Mouse (Mus musculus): ENCODE measurements at regions not wholly inside any gene's neighbourhood (a gene's known extent, or its start where the extent isn't known, plus 50 kb on each side); places are given as distances from the start of the nearest gene placed in this dataset.

DNA sequence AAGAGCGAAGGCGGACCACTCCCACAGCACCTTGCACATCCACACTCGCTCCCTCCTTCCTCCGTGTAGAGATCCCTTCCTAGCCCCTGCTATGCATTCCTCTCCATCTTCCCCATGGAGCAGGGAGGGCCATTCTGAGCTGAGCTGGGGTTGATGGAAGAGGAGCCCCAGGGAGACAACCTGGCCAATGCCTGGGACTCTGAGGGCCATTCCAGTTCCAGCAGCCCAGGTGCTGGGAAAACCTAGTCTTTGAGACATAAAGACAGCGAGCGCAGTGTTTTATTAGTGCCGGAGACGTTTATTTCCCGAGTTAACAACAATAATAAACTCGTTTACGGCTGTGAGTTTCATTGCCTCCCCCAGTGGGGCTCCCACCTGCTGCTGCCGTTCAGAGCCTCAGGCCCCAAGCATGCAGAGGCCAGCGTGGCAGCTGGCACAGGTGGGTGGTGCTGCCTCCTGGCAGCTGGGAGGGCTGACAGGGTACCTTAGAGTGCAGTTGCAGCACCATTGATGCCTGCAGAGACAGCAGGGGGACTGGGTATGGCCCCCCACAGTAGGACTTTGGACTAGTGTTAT is 287.4 kb upstream of the Tle3 start:
- H3K27me3 ChIP-seq (replicated peaks) = peaks cover 11% of the 10 kb centered on the region
- TF ChIP-seq CHD1 (IDR thresholded peaks at IDR 0.05; ENCODE audit: low read depth, low read length) = no peak
- TF ChIP-seq E2F4 (IDR thresholded peaks at IDR 0.05; ENCODE audit: insufficient replicate concordance, low read depth, low read length) = no peak
- TF ChIP-seq MAX (IDR thresholded peaks at IDR 0.05; ENCODE audit: low read length) = no peak
- no peak for TF ChIP-seq KAT2A (IDR thresholded peaks at IDR 0.05; ENCODE audit: insufficient replicate concordance, low read length)
- no peak for TF ChIP-seq CTCF (conservative IDR thresholded peaks at IDR 0.05 in 1 of 2, IDR thresholded peaks at IDR 0.05 in 1 of 2; ENCODE audit: low read depth in 2 of 2, low read length in 2 of 2)
- no peak for TF ChIP-seq IRF4 (IDR thresholded peaks at IDR 0.05; ENCODE audit: low read depth, low read length)
- no peak for TF ChIP-seq JUND (conservative IDR thresholded peaks at IDR 0.05; ENCODE audit: low read depth, low read length)
- no peak for TF ChIP-seq MYC (IDR thresholded peaks at IDR 0.05; ENCODE audit: low read depth, low read length)
- no peak for TF ChIP-seq ZC3H11A (IDR thresholded peaks at IDR 0.05; ENCODE audit: low read depth, low read length)
- no peak for TF ChIP-seq TCF12 (IDR thresholded peaks at IDR 0.05; ENCODE audit: low read depth, low read length)
- TF ChIP-seq POLR2A (IDR thresholded peaks at IDR 0.05; ENCODE audit: low read depth, low read length) = no peak
- no peak for TF ChIP-seq MEF2A (IDR thresholded peaks at IDR 0.05; ENCODE audit: borderline replicate concordance, low read depth, low read length)
- no peak for TF ChIP-seq NRF1 (IDR thresholded peaks at IDR 0.05; ENCODE audit: low read depth, low read length)
- TF ChIP-seq USF2 (conservative IDR thresholded peaks at IDR 0.05; ENCODE audit: low read depth, low read length) = no peak
- no peak for TF ChIP-seq ZNF384 (IDR thresholded peaks at IDR 0.05; ENCODE audit: low read depth, low read length)
- no peak for TF ChIP-seq SIN3A (IDR thresholded peaks at IDR 0.05; ENCODE audit: low read length)
- DNase-seq (ENCODE audit: extremely low read depth) = no peak

GRCm38 (mm10) chr9:61087035-61087434 is 285.1 kb upstream of the Tle3 start:
- Histone ChIP-seq H3K27me3 (replicated peaks) (peaks cover 8% of the 10 kb centered on the region), H3K36me3 (replicated peaks in 1 of 2; ENCODE audit: control insufficient read depth in 1 of 2, insufficient read depth in 1 of 2, low read length in 1 of 2) (no peaks in the 10 kb centered on the region), H3K79me2 (replicated peaks; ENCODE audit: control insufficient read depth, extremely low read depth, insufficient read depth, poor library complexity, severe bottlenecking) (no peaks in the 10 kb centered on the region), H3K9ac (ENCODE audit: insufficient read depth, low read depth) (no peak overlapping the region), H3K4me3 (replicated peaks in 1 of 3; ENCODE audit: low read depth in 2 of 3, low read length in 2 of 3, poor library complexity in 1 of 3) (no peak overlapping the region), H3K4me2 (ENCODE audit: insufficient read depth, low read depth, poor library complexity, severe bottlenecking) (no peak overlapping the region), H3K27ac (ENCODE audit: insufficient read depth, low read depth) (no peak overlapping the region), H3K9me3 (replicated peaks; ENCODE audit: low read length) (no peaks in the 10 kb centered on the region), H3K4me1 (ENCODE audit: control insufficient read depth in 1 of 2, insufficient read depth in 2 of 2) (peaks cover 0 to 3% of the 10 kb centered on the region in 2 experiments; a peak in 1 of 4 replicates)
- DNase-seq (ENCODE audit: extremely low read depth) = no peak
- in situ Hi-C loops (cut with MboI; ENCODE audit: low pct_ligation_motif_present, low pct_unique_long_range_greater_than_20kb, low sequenced_read_pairs) (no loop called here), dilution Hi-C loops (cut with MboI; ENCODE audit: extremely low pct_ligation_motif_present, extremely low pct_unique_long_range_greater_than_20kb, low sequenced_read_pairs) (no loop called here)
- no peak for TF ChIP-seq MAX (IDR thresholded peaks at IDR 0.05; ENCODE audit: low read length)
- no peak for TF ChIP-seq EP300 (IDR thresholded peaks at IDR 0.05; ENCODE audit: low read length)
- TF ChIP-seq PAX5 (IDR thresholded peaks at IDR 0.05; ENCODE audit: low read length) = no peak
- no peak for TF ChIP-seq USF1 (IDR thresholded peaks at IDR 0.05; ENCODE audit: low read depth, low read length)
- no peak for TF ChIP-seq GABPA (IDR thresholded peaks at IDR 0.05; ENCODE audit: insufficient replicate concordance, low read depth, low read length)
- TF ChIP-seq POLR2AphosphoS2 (IDR thresholded peaks at IDR 0.05; ENCODE audit: low read depth, low read length) = no peak
- TF ChIP-seq JUND (conservative IDR thresholded peaks at IDR 0.05; ENCODE audit: low read depth, low read length) = no peak
- TF ChIP-seq ETS1 (conservative IDR thresholded peaks at IDR 0.05; ENCODE audit: low read depth, low read length) = no peak
- no peak for TF ChIP-seq NELFE (IDR thresholded peaks at IDR 0.05; ENCODE audit: low read depth, low read length)
- no peak for TF ChIP-seq CHD2 (IDR thresholded peaks at IDR 0.05; ENCODE audit: low read length)
- no peak for TF ChIP-seq TCF12 (IDR thresholded peaks at IDR 0.05; ENCODE audit: low read depth, low read length)
- no peak for TF ChIP-seq SIN3A (IDR thresholded peaks at IDR 0.05; ENCODE audit: low read length)
- TF ChIP-seq USF2 (conservative IDR thresholded peaks at IDR 0.05; ENCODE audit: low read depth, low read length) = no peak
- no peak for TF ChIP-seq JUN (IDR thresholded peaks at IDR 0.05; ENCODE audit: insufficient read depth, low read depth, low read length)
- no peak for TF ChIP-seq MAFK (IDR thresholded peaks at IDR 0.05; ENCODE audit: insufficient replicate concordance, low read length)
- TF ChIP-seq KAT2A (IDR thresholded peaks at IDR 0.05; ENCODE audit: insufficient replicate concordance, low read length) = no peak
- TF ChIP-seq SMC3 (IDR thresholded peaks at IDR 0.05; ENCODE audit: low read depth, low read length) = no peak
- TF ChIP-seq CHD1 (IDR thresholded peaks at IDR 0.05; ENCODE audit: low read depth, low read length) = no peak
- no peak for TF ChIP-seq RCOR1 (conservative IDR thresholded peaks at IDR 0.05; ENCODE audit: low read depth, low read length)

More for the DNA sequence above, 287.4 kb upstream of the Tle3 start:
- no peaks in the 10 kb centered on the region for H3K36me3 ChIP-seq (replicated peaks in 1 of 2; ENCODE audit: control insufficient read depth in 1 of 2, insufficient read depth in 1 of 2, low read length in 1 of 2)
- no peak overlapping the region for H3K9ac ChIP-seq (ENCODE audit: insufficient read depth, low read depth)
- in situ Hi-C loops (cut with MboI; ENCODE audit: low pct_ligation_motif_present, low pct_unique_long_range_greater_than_20kb, low sequenced_read_pairs) = no loop called here
- H3K9me3 ChIP-seq (replicated peaks; ENCODE audit: low read length) = no peaks in the 10 kb centered on the region
- H3K4me1 ChIP-seq (ENCODE audit: control insufficient read depth in 1 of 2, insufficient read depth in 2 of 2) = peaks cover 0 to 3% of the 10 kb centered on the region in 2 experiments; a peak in 1 of 4 replicates
- H3K79me2 ChIP-seq (replicated peaks; ENCODE audit: control insufficient read depth, extremely low read depth, insufficient read depth, poor library complexity, severe bottlenecking) = no peaks in the 10 kb centered on the region
- H3K4me3 ChIP-seq (replicated peaks in 1 of 3; ENCODE audit: low read depth in 2 of 3, low read length in 2 of 3, poor library complexity in 1 of 3) = no peak overlapping the region
- no peak overlapping the region for H3K27ac ChIP-seq (ENCODE audit: insufficient read depth, low read depth)
- dilution Hi-C loops (cut with MboI; ENCODE audit: extremely low pct_ligation_motif_present, extremely low pct_unique_long_range_greater_than_20kb, low sequenced_read_pairs) = no loop called here
- H3K4me2 ChIP-seq (ENCODE audit: insufficient read depth, low read depth, poor library complexity, severe bottlenecking) = no peak overlapping the region
